Mouse (Mus musculus) hindbrain, embryonic 16.5 days (tissue): Measurements from ENCODE around the gene Slc11a2. TPM values are rescaled to one million over a fixed set of nuclear protein-coding genes. Genes with fewer than 3 reads are reported as not detected.
A peak's percentile ranks its signal among the peaks of the same experiment; 100 is the strongest.

Experiments used
- ATAC-seq: fragments of 200-750 bp; cut with Nextera tagmentation; 2 replicates; pipeline ENCODE4 v1.8.0; 2017; ENCODE audit warnings: moderate TSS enrichment, moderate library complexity
- H3K27ac ChIP-seq: fragments of 300-500 bp; sonication (generic); 2 replicates; pipeline ENCODE4 v1.5.1; 2014; ENCODE audit warnings: low read depth, mild to moderate bottlenecking, control low read depth, low read length, moderate library complexity
- H3K27me3 ChIP-seq: fragments of 300-500 bp; sonication (generic); replicated peaks from 2 replicates; pipeline ENCODE4 v1.6.1; 2014; ENCODE audit warnings: low read length; ENCODE audit not compliant: control insufficient read depth, insufficient read depth
- H3K36me3 ChIP-seq: fragments of 300-500 bp; sonication (generic); 2 replicates; pipeline ENCODE4 v1.6.1; 2014; ENCODE audit warnings: mild to moderate bottlenecking, low read length, moderate library complexity, mixed read lengths; ENCODE audit not compliant: control insufficient read depth, insufficient read depth
- H3K4me1 ChIP-seq: fragments of 300-500 bp; sonication (generic); 2 replicates; pipeline ENCODE4 v1.6.1; 2014; ENCODE audit warnings: low read depth, low read length; ENCODE audit not compliant: control insufficient read depth, insufficient read depth
- H3K4me2 ChIP-seq: fragments of 300-500 bp; sonication (generic); 2 replicates; pipeline ENCODE4 v1.6.1; 2014; ENCODE audit warnings: mild to moderate bottlenecking, low read length, control low read depth, moderate library complexity
- H3K4me3 ChIP-seq: fragments of 300-500 bp; sonication (generic); 2 replicates; pipeline ENCODE4 v1.5.1; 2014; ENCODE audit warnings: mild to moderate bottlenecking, low read length, control low read depth, moderate library complexity
- H3K9ac ChIP-seq: fragments of 300-500 bp; sonication (generic); 2 replicates; pipeline ENCODE4 v1.6.1; 2014; ENCODE audit warnings: low read depth, mild to moderate bottlenecking, control low read depth, low read length, moderate library complexity
- H3K9me3 ChIP-seq: fragments of 300-500 bp; sonication (generic); 2 replicates; pipeline ENCODE4 v1.6.1; 2014; ENCODE audit warnings: mild to moderate bottlenecking, low read length, moderate library complexity; ENCODE audit not compliant: control insufficient read depth
- WGBS: fragments of 180-500 bp; shearing (Covaris S2); extraction: QIAGEN DNeasy Blood & Tissue Kit; methylation state at CpG from one replicate; pipeline ENCODE4 v1.1.7; 2014; 5-methylcytosine and 5-hydroxymethylcytosine counted together
- polyA plus RNA-seq: library from polyadenylated mRNA; unstranded; fragments of >200 nt; fragmentation: Nextera tagmentation; extraction: Ambion mirVana; gene quantifications from 2 replicates; pipeline ENCODE4 v1.2.1, GENCODE M21; 2015

The Slc11a2 gene
- 24.9 and 30.8 TPM in 2 replicates for polyA plus RNA-seq

DNA sequence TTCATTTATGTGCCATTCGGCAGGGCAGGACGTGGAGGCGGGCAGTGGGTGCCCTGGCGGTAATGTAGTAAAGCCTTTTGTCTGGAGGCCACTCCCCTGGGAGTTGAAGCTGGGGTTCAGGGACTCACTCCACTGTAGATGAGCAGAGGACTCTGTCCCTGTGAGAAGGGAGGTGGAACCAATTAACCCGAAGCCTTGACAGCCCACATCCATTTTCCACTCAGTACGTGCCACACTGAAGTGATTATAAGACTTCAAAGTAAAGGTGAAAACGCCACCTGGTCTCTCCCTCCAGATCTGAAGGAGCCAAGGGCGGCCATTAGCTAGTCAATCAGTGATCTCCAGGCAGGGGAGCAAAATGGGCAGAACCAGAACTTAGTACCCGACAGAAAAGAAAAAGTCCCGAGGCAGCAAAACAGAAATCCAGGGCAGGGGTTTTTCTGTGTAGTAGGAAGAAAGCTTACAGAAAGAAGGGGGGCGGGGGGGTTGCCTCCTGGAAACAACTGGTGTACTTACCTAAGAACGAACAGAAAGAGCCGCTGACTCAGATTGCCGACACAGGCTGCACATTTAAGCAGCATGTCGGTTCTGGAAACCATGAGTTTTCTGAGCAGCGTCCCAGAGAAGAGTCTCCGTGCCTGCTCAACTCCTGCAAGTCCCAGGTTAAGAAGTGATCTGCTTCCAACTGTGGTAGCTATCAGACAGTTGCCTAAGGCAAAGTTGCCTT is at the start of gene Slc11a2:
Gene Slc11a2, minus strand, starts transcription at position 677 of the 727 bp plus-strand sequence.
- Histone ChIP-seq H3K9ac (0 out of 2 replicates have a peak within 1 kb of the TSS, but pooled peaks have one; percentile 2), H3K4me1 (peaks cover 28% of the 10 kb centered on the region), H3K27me3 (peaks cover 10% of the 10 kb centered on the region; the same call in 1 of the 2 replicates), H3K36me3 (no peaks in the 10 kb centered on the region), H3K4me3 (peak within 1 kb of the TSS; percentile 84), H3K4me2 (peak within 1 kb of the TSS; percentile 95), H3K27ac (no peak within 1 kb of the TSS), H3K9me3 (no peaks in the 10 kb centered on the region)
- WGBS: 30% methylated on average over 17 of the region's 17 CpGs
- ATAC-seq: no peak

GRCm38 (mm10) chr15:100473926-100474503 is 49.1 kb upstream of the Slc11a2 start:
- 75% methylated on average over 7 of the region's 7 CpGs for WGBS
- H3K9ac ChIP-seq: no peak overlapping the region
- no peak overlapping the region for H3K4me2 ChIP-seq
- no peak overlapping the region for H3K4me3 ChIP-seq
- no peak overlapping the region for H3K27ac ChIP-seq
- H3K9me3 ChIP-seq: no peaks in the 10 kb centered on the region
- peaks cover 11% of the 10 kb centered on the region for H3K4me1 ChIP-seq
- H3K27me3 ChIP-seq: no peaks in the 10 kb centered on the region
- no peak for ATAC-seq
- H3K36me3 ChIP-seq: peaks cover 32% of the 10 kb centered on the region

GRCm38 (mm10) chr15:100470037-100470436 is 45.2 kb upstream of the Slc11a2 start:
- H3K4me1 ChIP-seq: peaks cover 23% of the 10 kb centered on the region
- peaks cover 8% of the 10 kb centered on the region for H3K36me3 ChIP-seq
- no peaks in the 10 kb centered on the region for H3K27me3 ChIP-seq
- H3K9me3 ChIP-seq: no peaks in the 10 kb centered on the region
- H3K4me3 ChIP-seq: peak overlapping the region; percentile 91
- peak overlapping the region; percentile 90 for H3K4me2 ChIP-seq
- no peak for ATAC-seq
- no peak overlapping the region for H3K27ac ChIP-seq
- H3K9ac ChIP-seq: no peak overlapping the region; the same call in 1 of the 2 replicates
- WGBS: 70% methylated on average over 10 of the region's 10 CpGs

DNA sequence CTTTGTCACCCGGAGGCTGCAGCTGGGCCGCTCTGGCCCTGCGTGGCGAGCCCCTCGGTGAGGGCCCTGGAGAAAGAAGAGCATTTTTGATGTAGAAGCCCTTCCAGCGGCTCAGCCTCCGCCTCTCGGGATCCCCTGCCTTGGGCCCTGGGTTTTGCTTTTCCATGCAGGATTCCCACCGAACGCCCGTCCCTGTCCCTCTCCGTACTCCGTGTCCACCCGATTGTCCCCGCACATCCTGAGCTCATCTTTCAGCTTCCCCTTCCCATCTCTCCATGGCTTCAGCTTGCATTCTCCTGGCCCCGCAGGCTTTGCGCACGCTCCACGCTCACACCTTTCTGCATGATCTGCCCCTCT is 44.3 kb upstream of the Slc11a2 start:
- ATAC-seq: peak; percentile 62
- peak overlapping the region; percentile 86 for H3K27ac ChIP-seq

DNA sequence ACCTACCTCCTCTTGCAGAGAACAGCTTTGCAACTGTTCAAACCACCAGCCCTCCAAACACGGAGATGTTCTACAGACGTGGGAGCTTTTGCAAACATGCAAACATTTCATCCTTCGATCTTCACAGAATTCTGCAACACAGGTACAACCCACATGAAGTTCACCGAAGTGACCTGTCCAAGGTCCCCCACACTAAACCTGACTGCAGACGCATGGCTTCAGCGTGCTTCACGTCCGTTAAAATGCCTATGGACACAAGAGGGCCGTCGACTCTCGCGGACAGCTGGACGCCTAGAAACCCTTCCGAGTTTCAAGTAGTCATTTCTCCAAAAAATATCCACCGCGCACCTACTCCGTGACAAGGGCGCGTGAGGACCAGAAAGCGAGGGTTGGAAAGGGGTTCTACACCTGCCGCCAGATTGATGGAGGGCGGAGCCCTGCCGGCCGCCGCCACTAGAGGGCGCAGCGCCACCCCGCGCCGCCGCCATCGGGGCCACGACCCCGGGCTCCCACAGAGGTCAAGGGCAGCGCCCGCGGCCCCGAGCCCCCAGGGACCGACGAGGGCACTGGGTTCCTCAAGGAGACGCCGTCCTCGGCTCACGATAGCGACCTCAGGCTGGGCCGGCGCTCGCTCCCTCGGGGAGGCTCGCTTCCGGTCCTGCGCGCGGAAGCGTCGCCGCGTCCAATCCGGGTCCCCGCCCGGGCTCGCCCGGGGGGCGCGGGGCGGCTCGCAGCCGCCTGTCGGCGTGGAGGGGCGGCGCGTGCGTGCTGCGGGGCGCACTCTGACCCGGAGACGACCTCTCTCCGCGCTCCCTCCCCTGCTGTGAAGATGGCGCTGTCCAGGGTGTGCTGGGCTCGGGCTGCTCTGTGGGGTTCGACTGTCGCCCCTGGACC is 43.7 kb upstream of the Slc11a2 start, which contains the start of gene Letmd1:
Gene Letmd1, plus strand, starts transcription at position 729 of the 894 bp plus-strand sequence.
- peak within 1 kb of the TSS; percentile 86 for H3K27ac ChIP-seq
- peak within 1 kb of the TSS; percentile 91 for H3K4me3 ChIP-seq
- peak within 1 kb of the TSS; percentile 79 for H3K9ac ChIP-seq
- H3K4me2 ChIP-seq: peak within 1 kb of the TSS; percentile 90
- no peaks in the 10 kb centered on the region for H3K9me3 ChIP-seq
- H3K36me3 ChIP-seq: peaks cover 3% of the 10 kb centered on the region
- H3K4me1 ChIP-seq: peaks cover 23% of the 10 kb centered on the region
- H3K27me3 ChIP-seq: no peaks in the 10 kb centered on the region
- WGBS: 2% methylated on average over 66 of the region's 84 CpGs
- peak; percentile 97 for ATAC-seq

More for the DNA sequence above, 44.3 kb upstream of the Slc11a2 start:
- Histone ChIP-seq H3K27me3 (no peaks in the 10 kb centered on the region), H3K9me3 (no peaks in the 10 kb centered on the region), H3K36me3 (peaks cover 3% of the 10 kb centered on the region), H3K4me3 (peak overlapping the region; percentile 91), H3K4me2 (peak overlapping the region; percentile 90), H3K9ac (peak overlapping the region; percentile 79), H3K4me1 (peaks cover 23% of the 10 kb centered on the region)
- under 1% methylated on average over 19 of the region's 19 CpGs for WGBS

DNA sequence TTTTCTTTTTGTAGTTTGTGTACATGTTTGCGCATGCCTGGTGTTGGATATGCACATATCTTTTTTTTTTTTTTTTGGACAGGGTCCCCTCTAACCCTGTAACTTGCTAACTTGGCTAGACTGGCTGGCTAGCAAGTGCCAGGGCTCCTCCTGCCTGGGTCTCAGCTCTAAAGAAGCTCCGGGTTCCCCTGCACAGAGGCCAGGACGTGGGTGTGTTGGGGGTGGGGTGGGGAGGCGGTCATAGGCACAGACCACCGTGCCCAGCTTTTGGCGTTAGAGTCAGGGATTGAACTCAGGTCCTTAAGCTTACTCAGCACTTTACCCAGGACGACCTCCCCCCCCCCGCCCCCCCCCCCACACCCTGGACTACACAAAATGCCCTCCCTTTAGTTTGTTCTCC is 42.9 kb upstream of the Slc11a2 start:
- Histone ChIP-seq H3K36me3 (no peaks in the 10 kb centered on the region; the same call in 1 of the 2 replicates), H3K9ac (peak overlapping the region; percentile 39; the same call in 1 of the 2 replicates), H3K9me3 (no peaks in the 10 kb centered on the region), H3K4me1 (peaks cover 23% of the 10 kb centered on the region), H3K4me3 (peak overlapping the region; percentile 91), H3K27me3 (no peaks in the 10 kb centered on the region), H3K27ac (no peak overlapping the region), H3K4me2 (peak overlapping the region; percentile 90)
- 43% methylated on average over 7 of the region's 8 CpGs for WGBS
- no peak for ATAC-seq

DNA sequence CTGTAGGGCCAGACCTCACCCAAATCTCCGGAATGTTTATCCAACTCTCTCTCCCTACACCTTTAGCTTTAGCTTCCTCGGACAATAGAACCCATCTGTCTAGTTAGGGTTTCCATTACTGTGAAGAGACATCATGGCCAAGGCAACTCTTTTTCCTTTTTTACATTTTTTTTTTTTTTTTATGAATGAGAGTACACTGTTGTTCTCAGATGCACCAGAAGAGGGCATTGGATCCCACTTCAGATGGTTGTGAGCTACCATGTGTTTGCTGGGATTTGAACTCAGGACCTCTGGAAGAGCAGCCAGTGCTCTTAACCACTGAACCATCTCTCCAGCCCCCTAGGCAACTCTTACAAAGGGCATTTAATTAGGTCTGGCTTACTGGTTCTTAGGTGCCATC is 40.6 kb upstream of the Slc11a2 start:
- Histone ChIP-seq H3K9ac (no peak overlapping the region), H3K4me3 (no peak overlapping the region), H3K27me3 (no peaks in the 10 kb centered on the region), H3K9me3 (no peaks in the 10 kb centered on the region), H3K4me2 (no peak overlapping the region), H3K4me1 (peaks cover 22% of the 10 kb centered on the region), H3K27ac (no peak overlapping the region), H3K36me3 (no peaks in the 10 kb centered on the region)
- 75% methylated on average over 2 of the region's 2 CpGs for WGBS
- no peak for ATAC-seq

GRCm38 (mm10) chr15:100463712-100464111 is 38.8 kb upstream of the Slc11a2 start:
- WGBS: 31% methylated on average over 6 of the region's 6 CpGs
- Histone ChIP-seq H3K9me3 (no peaks in the 10 kb centered on the region), H3K27ac (no peak overlapping the region), H3K4me1 (peaks cover 12% of the 10 kb centered on the region), H3K27me3 (no peaks in the 10 kb centered on the region), H3K4me3 (no peak overlapping the region), H3K36me3 (no peaks in the 10 kb centered on the region), H3K4me2 (no peak overlapping the region), H3K9ac (no peak overlapping the region)
- no peak for ATAC-seq
